Mouse (Mus musculus): ENCODE data around the gene Tesc.

Gene Tesc

GRCm38 (mm10) chr5:118015669-118016068 is 11.9 kb upstream of the Tesc start:
- no peak for DNase-seq (ENCODE audit: low read depth, low spot score)

GRCm38 (mm10) chr5:118017527-118017926 is 10.0 kb upstream of the Tesc start:
- no peak for DNase-seq (ENCODE audit: low read depth, low spot score)

GRCm38 (mm10) chr5:118019905-118020304 is 7.6 kb upstream of the Tesc start:
- DNase-seq (ENCODE audit: low read depth, low spot score) = no peak

DNA sequence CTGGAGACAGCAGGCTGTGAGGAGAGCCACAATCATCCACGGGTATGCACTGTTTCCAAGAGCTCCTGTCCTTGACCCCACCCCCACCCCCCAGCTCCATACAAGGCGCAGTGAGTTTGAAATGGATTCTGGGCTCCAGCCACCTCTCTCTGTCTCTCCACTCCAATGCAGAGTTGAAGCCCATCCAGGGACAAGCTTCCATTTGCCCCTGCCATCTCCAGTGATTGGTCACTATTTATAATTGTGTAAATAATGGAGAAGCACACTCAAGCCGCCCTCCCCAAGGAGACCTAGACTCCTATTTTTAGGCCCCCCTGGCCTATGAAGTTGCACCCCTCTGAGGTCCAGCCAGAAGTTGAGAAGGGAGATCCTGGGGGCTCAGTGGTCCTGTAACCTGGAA is 4.5 kb upstream of the Tesc start:
- DNase-seq (ENCODE audit: low read depth, low spot score) = no peak

- DNase-seq (ENCODE audit: low read depth, low spot score) = no peak
Observed at GRCm38 (mm10) chr5:118025880-118026279, 1.7 kb upstream of the Tesc start.

DNA sequence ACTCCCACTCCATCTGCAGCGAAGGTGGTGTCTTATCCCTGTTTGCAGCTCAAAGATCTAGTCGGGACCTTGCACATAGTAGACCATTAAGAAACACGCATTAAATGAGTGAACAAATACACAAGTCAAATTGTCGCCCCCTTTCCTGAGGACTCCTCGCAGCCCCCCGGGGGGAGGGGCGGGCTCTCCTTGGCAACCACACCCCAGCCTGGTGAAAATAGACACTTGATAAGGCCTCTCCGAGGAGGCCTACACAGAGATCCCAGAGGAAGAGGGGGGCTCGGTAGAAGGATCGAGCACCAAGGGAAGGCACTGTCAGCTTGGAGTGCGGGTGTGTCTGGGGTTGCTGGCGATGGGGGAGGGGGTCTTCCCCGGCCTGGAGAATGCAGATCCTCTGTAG is 1.2 kb upstream of the Tesc start:
- DNase-seq (ENCODE audit: low read depth, low spot score) = no peak

GRCm38 (mm10) chr5:118027101-118027697 is 344 bp upstream of the Tesc start:
- no peak for DNase-seq (ENCODE audit: low read depth, low spot score)

- no peak for DNase-seq (ENCODE audit: low read depth, low spot score)
Observed at GRCm38 (mm10) chr5:118028191-118029034, 870 bp downstream of the Tesc start.

DNA sequence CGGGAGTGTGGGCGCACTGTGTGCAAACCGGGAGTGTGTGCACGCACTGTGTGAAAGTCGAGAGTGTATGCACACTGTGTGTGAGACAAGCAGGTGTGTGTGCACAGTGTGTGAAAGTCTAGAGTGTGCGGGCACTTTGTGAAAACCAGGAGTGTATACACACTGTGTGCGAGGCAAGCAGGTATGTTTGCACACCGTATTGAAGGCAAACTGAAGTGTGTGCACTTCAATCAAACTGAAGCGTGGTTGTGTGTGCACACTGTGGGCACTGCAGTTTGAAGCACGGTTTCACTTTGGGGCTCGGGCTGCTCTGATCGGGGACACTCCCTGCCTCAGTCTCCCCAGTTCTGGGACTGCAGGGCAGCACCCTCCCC is 1.5 kb downstream of the Tesc start:
- DNase-seq (ENCODE audit: low read depth, low spot score) = no peak

- DNase-seq (ENCODE audit: low read depth, low spot score) = peak; percentile 47
Observed at GRCm38 (mm10) chr5:118029420-118029819, 1.9 kb downstream of the Tesc start.

DNA sequence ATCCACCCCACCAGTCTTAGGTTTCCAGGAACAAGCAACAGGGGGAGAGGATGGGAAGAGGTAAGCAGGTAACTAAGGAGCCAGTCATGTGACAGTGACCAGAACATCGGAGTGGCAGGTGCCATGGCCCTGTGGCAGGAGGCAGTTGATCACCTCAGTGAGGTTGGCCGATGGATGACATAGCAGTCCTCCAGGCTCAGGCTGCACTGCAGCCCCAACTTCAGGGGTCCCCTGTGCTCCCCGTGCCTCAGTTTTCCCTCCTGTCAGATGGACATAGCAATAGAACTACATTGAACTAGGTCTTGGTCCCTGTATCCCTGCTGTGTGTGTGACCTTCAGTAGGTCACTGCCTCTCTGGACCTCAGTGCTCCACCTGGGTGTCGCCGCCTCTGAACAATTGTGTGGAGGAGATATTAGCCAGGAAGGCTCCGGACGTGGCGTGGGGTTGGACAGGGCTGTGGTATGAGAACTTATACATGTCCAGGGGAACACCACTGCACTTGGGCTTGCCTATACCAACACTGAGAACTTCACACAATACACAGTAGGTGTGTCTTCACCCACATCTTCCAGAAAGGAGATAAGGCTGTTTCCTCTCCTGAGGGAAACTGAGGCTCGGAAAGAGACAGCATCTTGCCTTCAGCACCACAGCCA is 2.6 kb downstream of the Tesc start:
- no peak for DNase-seq (ENCODE audit: low read depth, low spot score)

DNA sequence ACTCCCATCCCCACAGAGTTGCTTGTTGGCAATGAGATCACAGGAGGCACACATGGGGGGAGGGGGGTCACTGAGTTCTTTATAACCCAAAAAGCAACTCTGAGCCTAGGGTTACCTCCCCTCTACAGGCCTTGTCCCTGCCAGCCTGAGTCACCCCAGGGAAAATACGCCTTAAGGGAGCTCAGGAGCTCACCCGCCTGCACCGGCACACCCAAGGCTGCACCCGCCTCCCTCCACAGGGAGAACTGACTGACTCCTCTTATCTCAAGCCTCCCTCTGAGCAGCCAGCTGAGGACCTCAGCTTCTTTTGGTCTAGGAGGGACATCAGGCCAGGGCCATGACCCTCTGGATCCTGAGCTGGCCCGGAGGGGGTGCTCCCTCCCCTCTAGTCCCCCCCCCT is 3.5 kb downstream of the Tesc start:
- DNase-seq (ENCODE audit: low read depth, low spot score) = no peak

DNA sequence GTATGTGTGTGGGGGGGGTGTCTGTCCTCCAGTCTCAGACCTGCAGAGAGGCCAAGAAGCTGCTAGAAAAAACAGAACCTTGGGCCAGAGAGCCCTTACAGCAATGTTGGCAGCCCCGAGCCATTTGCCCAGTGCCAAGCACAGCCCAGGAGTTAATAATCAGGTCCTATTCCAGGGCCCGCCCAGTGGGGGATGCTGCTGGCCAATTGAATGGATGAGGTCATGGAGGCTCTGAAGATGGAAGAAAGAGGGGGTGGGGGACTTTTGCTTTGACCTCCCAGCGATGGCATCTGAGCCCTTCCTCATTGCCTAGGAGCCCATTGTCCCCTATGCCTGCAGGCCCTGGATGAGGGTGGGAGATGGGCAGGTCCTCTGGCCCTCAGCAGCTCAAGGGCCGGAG is 4.0 kb downstream of the Tesc start:
- DNase-seq (ENCODE audit: low read depth, low spot score) = no peak

DNA sequence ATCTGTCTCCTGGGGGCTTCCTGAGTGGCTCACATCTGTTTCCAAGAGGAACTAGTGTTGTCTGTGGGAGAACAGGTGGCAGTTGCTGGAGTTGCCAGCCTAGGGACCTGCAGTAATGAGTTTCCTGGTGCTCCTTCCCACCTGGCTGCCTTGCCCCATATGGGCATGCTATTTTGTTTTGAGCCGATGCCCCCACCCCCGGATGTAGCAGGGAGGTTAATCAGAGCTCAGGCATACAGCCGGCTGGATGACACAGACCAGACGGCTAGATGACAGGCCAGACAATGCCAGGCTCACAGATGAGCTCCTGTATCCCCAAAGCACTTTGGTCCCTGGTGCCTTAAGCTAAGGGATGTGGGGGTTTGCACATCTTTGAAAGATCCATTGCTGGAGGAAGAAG is 5.8 kb downstream of the Tesc start:
- no peak for DNase-seq (ENCODE audit: low read depth, low spot score)

- no peak for DNase-seq (ENCODE audit: low read depth, low spot score)
Observed at GRCm38 (mm10) chr5:118033740-118034139, 6.2 kb downstream of the Tesc start.

DNA sequence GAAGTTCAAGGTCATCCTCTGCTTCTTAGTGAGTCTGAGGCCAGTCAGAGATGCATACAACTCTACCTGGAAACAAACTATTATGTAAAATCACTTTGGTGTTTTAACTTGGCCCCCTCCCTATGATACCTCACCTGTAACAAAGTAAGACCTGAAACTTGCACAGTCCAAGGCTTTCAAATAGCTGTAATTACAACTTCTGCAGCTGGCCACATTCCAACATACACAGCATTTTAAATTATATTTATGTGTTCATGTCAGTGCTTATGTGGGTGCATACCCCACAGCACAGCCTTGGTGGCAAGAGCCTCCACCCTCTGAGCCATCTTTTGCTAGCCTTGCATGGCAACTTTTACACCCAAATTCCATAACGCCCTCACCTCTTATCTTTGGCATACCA is 7.1 kb downstream of the Tesc start:
- no peak for DNase-seq (ENCODE audit: low read depth, low spot score)

DNA sequence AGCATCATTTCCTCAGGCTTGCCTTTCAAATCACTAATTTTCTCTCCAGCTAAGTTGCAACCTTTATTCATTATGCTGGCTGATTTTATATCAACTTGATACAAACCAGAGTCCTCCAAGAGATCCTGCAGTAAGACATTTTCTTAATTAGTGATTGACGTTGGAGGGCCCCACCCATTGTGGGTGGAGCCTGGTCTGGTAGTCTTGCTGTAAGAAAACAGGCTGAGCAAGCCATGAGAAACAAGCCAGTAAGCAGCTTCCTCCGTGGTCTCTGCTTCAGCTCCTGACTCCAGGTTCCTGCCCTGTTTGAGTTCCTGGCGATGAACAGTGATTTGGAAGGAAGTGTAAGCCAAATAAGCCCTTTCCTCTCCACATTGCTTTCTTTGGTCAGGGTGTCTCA is 8.2 kb downstream of the Tesc start:
- no peak for DNase-seq (ENCODE audit: low read depth, low spot score)

GRCm38 (mm10) chr5:118036888-118037797 is 9.6 kb downstream of the Tesc start:
- peak; percentile 68 for DNase-seq (ENCODE audit: low read depth, low spot score)

DNA sequence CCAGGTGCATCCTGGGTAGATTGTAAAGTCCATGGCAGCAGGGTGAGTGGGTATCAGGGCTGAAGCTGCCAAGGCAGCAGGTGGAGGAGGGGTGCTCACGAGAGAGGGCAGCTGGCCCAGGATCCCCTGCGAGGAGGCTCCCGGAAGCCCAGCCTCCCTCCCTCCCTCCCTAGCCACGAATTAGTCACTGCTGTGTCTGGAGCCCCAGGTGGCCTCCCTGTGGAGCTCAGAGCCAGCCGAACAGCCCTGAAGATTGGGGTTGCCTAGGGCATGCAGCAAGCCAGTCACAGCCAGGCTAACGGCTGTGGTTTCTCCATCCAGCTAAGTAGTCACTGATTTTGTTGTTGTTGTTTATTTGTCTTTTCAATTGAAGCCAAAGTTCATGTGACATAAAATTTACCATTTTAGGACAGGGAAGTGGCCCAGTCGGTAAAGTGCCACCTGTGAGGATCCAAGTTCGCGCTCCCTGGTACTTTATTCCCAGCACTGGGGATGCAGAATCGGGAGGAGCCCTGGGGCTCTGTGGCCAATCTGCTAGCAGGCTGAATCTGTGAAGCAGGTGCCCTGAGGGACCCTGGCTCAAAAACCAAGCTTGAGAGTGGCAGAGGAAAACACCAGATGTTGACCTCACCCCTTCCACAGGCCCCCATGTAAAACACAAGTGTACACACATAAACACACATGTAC is 10.4 kb downstream of the Tesc start:
- peak; percentile 80 for DNase-seq (ENCODE audit: low read depth, low spot score)

DNA sequence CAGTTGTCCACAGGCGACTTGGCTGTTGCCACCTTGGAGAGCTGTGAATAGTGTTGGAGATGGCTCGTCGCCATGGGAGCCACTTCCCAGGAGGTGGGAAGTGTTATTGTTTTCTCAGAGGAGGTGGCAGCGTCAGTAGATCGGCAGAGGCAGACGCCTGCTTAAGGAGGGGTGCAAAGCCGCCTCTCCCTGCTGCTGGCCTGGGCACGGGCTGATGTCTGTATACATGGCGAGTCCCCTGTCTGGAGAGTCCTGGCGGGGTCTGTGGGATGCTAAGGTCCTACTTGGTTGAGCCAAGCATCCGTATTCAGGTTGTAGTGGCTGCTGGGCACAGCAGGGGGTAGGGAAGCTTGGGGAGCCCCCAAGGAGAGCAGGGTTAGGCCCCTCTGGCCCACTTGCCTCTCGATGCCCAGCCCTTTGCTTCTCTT is 11.7 kb downstream of the Tesc start:
- DNase-seq (ENCODE audit: low read depth, low spot score) = no peak

GRCm38 (mm10) chr5:118042599-118042998 is 15.1 kb downstream of the Tesc start:
- no peak for DNase-seq (ENCODE audit: low read depth, low spot score)
